Mouse (Mus musculus) frontal cortex, adult (tissue): ENCODE measurements around the gene Olfr317.
"Not testable (repeated sequence)": the region's sequence is repeated elsewhere in the genome, so short reads cannot be mapped to it uniquely, and the experiment has no call there.

Experiments
- ATAC-seq: cut with Nextera tagmentation; 2 replicates; pipeline ENCODE4 v1.9.2; 2017; ENCODE audit warnings: mild to moderate bottlenecking, moderate library complexity, mixed read lengths; ENCODE audit not compliant: low TSS enrichment

The Olfr317 gene

DNA sequence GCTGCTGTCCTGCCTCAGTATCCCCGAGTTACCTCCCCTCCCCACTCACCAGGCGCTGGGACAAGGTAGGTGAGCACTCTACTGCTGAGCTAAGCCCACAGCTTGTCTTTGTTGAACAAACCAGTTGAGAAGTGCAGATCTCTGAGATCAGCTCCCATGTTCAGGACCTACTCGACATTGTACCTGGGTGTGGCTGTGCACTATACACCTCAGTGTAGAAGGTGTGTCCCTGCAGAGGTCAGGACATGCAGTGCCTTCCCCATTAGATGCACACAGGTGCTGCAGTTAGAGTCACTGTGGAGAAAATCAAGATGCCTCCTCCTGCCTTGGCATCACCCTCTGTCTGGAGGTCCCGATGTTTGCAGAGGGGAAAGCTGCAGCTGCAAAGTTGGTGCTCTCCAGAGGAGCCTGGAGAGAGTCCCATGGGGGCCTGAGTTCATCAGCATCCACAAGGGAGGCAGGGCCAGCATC is at the start of gene Olfr317:
TSS of gene Olfr317 (minus strand) at position 421 of the 471 bp plus-strand sequence.
- no peak for ATAC-seq

- ATAC-seq: no peak
Observed at GRCm38 (mm10) chr11:58788346-58788745, 49.3 kb upstream of the Olfr317 start.

- no peak for ATAC-seq
Observed at GRCm38 (mm10) chr11:58787651-58788050, 48.6 kb upstream of the Olfr317 start.

DNA sequence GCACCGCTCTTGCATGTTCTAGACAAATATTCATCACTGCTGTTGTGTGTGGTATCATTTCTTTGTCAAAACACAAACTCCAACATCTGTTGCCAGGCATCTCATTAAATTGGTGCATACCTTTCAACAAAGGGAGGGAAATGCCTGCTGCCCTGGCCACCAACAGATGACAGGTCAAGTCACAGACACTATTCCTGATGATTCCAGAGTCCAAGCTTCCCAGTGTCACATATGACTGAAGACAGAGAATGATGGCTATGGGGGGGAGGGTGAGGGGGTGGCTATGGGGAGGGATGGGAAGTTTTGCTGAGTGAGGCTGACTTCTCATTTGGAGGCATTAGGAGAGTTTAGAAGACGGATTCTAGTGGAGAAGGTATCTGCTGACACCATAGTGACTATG is 45.2 kb upstream of the Olfr317 start:
- no peak for ATAC-seq

DNA sequence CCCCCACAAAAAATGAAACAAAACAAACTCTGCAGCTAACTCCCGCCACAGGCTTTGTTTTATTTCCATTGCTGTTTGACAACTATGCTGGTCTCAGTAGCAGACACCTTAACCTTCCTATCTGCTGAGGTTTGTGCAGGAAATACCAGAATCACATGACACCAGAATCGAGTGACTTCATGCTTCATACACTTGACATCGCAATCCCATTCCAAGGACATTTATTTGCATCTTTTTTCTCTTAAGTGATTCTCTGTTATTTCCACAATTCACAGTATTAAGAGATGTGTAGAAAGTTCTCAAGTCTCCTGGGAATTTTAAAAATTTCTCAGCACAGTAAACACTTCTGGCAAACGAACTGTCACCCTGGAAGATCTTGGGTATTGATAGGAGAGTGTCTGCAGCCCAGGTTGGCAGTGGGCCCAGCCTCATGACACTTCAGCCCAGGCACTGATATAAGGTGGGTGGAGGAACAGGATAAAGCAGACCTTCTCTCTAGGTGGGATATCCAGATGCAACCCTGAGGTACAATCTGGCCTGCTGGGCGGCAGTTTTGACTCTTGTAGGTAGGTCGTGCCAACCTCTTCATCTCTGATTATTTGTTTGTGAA is 43.6 kb upstream of the Olfr317 start, which contains the start of gene Olfr314:
TSS of gene Olfr314 (plus strand) at position 473 of the 610 bp plus-strand sequence.
- ATAC-seq: no peak

DNA sequence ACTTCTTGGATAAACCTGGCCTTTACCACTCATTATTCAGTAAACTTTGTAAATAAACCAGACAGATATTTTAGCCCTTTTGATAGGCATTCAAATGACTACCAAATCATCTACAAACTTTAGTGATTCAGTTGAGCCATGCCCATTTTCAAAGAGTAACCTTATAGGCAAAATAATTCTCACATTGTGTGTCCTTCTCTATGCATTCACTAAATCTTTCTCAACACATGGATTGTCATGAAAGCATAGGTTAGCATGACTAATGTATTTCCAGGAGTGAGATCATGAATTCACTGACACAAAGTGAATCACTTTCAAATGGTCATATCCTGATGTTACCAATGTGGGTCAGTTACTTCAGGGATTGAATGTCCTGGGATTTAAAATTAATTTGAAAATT is 33.9 kb upstream of the Olfr317 start, which contains the start of gene Olfr315:
TSS of gene Olfr315 (plus strand) at position 301 of the 400 bp plus-strand sequence.
- ATAC-seq: no peak

GRCm38 (mm10) chr11:58752434-58752833 is 13.4 kb upstream of the Olfr317 start, which contains the start of gene Olfr316:
Gene Olfr316 (plus strand): TSS chr11:58752734.
- no peak for ATAC-seq

DNA sequence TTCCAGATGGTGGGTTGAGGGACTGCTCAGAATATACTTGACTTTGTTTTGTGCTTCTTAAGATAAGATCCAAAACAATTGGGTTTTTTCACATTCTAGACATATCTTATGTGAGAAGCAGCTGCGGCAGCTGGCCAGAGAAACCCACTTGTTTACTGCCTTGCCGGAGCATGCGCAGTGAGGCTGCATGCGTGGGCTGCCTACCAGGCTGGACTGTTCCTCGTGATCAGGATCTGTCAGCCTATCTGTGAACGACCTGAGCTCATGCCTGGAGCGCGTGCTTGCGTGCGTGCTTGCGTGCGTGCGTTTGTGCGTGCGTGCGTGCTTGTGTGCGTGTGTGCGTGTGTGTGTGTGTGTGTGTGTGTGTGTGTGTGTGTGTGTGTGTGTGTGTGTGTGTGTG is 12.1 kb upstream of the Olfr317 start:
- not testable (repeated sequence) for ATAC-seq

DNA sequence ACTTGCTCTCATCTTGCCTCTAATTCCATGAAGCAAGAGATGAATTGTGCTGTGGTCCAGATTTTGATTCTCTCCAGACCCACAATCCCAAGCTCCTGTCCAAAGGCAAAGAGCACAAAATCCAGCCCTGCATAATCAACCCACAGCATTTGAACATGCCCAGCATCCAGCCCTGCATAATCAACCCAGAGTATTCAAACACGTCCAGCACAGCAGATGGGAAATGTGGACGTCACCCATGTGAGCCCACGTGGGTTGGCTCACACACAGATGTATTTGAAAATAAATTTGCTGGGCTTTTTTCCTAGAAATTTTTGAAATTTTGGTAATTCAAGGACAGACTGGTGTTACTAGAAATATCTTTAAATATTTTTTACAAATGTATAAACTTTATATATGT is 5.6 kb downstream of the Olfr317 start:
- ATAC-seq: peak; percentile 85

DNA sequence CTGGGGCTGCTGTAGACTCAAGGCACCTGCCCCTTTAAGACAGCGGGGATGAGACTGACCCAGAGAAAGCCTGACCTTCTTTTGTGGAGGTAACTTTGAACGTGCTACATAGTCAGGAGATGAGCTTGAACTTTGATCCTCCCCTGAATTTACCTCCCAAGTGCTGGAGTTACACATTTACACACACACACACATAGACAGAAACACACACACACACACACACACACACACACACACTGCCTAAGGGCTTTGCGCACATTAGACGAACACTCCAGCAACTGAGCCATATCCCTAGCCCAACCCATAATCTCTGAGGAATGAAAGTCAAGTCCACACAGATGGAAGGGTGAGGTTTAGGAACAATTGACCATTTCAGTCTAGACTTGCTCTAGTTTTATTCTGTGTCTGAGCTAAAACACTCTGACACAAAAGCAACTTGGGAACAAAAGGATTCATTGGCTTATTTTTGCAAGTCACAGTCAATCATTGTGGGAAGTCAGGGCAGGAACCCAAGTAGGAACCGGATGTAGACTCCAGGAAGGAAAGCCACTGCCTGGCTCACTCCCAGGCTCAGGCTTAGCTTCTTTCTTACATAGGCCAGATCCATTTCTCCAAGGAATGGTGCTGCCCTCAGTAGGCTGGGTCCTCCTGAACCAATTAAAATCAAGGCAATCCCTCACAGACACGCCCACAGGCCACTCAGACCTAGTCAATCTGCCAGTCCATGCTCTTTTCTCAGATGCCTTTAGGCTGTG is 10.9 kb downstream of the Olfr317 start:
- not testable (repeated sequence) for ATAC-seq

- no peak for ATAC-seq
Observed at GRCm38 (mm10) chr11:58723914-58724313, 15.1 kb downstream of the Olfr317 start, which contains the start of gene Olfr318. Gene Olfr318 (minus strand): TSS chr11:58724014.

DNA sequence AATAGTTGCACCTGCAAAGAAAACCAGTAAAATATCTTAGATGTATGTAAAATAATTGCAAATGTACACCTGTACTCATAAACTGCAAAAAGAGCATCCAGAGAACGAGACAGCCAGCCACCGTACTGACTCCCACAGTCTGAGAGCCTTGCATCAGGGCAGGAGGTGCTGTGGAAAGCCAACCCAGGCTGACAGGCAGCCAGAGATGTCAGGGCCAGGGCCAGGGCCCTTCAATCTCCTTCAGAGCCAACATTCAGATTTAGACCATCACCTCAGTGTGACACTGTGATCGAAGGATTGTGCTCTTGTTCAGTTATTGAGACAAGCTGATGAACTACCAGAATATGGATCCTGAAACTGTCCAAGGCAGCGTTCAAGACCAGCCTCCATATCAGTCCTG is 19.3 kb downstream of the Olfr317 start:
- ATAC-seq: no peak

GRCm38 (mm10) chr11:58717723-58718122 is 21.3 kb downstream of the Olfr317 start:
- ATAC-seq: not testable (repeated sequence)

DNA sequence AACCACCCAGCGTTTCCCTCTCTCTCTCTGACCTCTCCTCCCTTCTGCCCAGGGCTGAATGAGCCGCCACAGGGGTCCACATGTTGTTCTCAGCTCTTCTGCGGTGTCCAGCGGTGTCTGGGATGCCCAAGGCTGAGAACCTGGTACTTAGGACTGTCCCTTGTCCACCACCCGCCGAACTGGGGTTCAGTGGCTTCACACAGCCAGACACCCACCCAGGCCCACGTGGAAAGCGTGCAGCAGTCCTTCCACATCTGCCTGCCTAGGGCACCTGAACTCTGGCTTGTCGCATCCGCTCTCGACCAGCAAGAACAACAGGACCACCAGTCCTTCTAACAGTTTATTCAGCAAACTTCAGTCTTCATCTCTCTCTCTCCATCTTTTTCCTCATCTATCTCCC is 29.9 kb downstream of the Olfr317 start:
- ATAC-seq: no peak

DNA sequence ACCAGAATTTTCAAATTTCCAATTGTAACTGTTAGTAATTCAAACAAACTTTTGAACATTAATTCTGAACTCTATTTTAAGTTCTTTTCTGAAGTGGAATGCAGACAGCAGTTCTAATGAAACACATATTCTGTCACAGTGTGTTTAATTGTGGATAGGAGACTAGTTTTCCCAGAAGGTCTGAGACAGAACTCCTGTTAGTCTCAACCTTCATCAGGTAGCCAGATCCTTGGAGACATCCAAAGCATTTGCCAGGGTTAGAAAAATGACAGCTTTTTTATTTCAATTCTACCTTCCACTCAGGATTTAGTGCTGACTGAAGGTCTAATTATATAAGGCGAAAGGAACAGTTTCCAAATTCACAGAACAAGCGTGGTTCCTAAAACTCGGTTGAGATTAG is 40.1 kb downstream of the Olfr317 start, which contains the start of gene Olfr319:
TSS of gene Olfr319 (plus strand) at position 301 of the 400 bp plus-strand sequence.
- no peak for ATAC-seq
